Mouse (Mus musculus): Measurements from ENCODE around the gene Pex14. TPM values are rescaled to one million over a fixed set of nuclear protein-coding genes. Genes with fewer than 3 reads are reported as not detected.

Pex14 gene
- polyA plus RNA-seq, 1 experiment: 48.8 TPM

DNA sequence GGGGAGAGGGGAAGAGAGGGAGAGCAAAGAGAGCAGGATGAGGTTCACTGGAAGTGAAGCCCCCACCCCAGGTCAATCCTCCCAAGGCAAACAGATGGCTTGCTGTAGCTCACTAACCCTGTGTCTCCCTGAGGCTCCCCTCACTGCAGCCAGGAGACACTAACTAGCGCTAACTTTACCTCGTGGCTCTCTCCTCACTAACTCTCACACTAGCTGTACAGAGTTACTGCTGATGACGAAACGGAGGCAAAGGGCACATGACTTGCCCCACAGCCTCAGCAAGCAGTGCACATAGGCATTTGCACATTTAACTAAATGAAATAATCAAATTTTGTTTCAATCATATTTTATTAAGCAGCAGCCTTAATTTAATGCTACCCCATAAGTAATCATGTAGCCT lies 21.4 kb downstream of the Pex14 start:
- H3K4me1 ChIP-seq (ENCODE audit: control insufficient read depth, insufficient read depth, insufficient read length, low read length): peaks cover 10% of the 10 kb centered on the region; the same call in 1 of the 2 replicates
- no peak overlapping the region for H3K4me3 ChIP-seq (ENCODE audit: insufficient read depth, low read depth, low read length)
- peak overlapping the region; percentile 56 for H3K27ac ChIP-seq (replicated peaks; ENCODE audit: low read depth, low read length)

DNA sequence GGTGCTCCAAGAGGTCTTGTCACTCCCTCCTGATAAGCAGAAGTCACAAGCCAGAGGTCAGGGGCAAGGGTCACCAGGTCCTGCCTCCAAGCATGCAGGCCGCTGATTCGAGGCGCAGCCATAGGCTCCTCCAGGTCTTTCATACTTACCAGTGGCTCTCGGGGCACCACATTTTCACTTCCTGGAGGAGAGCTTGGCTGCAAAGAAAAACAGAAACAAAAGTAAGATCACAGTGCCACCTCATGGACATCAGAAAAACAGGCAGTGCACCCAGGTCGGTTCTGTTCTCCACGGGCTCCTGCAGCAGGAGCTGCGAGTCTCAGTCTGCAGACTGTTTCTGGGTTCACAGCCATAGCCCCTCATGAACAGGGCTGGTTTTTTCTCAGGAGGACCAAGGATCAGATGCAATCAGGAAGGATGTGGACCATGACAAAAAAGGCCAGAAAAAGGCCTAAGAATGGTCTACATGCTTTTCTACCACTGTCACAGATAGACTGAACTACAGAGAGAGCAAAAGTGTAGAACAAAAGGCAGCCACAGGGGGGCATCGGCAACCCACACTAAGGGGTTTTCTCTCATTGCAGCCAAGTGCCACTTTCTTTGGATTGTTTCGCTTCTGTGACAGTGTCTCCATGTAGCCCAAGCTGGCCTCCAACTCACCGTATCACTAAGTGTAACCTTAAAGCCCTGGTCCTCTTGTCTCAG lies 23.7 kb downstream of the Pex14 start:
- H3K27ac ChIP-seq (replicated peaks; ENCODE audit: low read depth, low read length): no peak overlapping the region
- peaks cover 4% of the 10 kb centered on the region; the same call in 1 of the 2 replicates for H3K4me1 ChIP-seq (ENCODE audit: control insufficient read depth, insufficient read depth, insufficient read length, low read length)
- no peak overlapping the region for H3K4me3 ChIP-seq (ENCODE audit: insufficient read depth, low read depth, low read length)

DNA sequence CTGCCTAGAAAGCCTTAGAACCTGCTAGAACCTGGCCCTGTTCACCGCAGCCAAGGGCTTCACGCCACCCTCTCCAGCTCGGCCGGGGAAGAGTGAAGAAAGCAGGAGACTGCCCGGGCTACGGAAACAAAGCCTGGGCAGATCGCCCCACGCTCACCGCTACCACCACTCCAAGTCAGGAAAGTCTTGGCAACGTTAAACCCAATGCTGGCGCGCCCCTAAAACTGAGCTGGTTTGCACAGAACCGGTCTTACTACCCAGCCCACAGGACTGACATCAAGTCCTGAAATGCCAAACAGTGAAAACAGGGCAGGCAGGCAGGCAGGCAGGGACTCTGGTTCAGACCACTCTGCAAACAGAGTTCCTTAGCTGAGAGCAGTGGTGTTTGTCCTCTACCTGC lies 24.6 kb downstream of the Pex14 start:
- H3K27ac ChIP-seq (replicated peaks; ENCODE audit: low read depth, low read length): no peak overlapping the region

DNA sequence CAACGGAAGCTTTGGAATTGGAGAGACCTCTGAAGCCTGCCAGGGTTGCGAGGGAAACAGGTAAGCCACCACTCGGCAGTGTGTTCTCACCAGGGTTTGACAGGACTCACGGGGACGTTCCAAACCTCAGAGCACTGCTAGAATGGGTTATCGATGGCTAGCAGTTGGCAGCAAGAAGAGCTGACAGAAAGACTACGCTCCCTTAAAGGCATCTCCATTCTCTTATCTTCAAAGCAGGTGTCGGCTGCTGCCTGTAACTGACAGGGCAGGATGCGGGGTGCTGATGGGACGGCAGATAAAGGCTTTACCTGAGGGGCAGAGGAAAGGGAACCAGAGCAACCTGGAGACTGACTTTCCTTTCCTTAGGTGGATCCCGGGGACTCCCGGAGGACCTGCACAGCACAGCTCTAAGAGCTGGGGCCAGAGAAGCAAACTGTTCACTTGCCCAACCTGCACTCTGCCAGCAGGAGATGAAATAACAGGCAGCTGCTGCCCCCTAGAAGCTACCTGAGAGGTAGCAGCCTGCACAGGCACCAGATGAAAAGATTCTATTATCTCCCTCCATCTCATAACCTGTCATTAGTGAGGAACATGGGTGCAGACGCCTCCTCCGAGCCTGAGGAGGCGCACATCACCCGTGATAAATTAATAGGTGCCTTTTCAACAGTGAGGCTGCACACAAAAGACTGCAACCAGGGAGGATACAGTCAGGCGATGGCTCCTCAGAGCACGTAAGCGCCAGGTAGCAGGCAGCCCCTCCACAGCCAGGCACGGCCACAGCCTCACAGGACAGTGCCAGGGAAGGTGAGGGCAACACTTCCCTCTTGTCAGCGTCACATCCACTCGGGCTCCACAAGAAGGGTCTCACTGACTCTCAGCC lies 32.8 kb downstream of the Pex14 start:
- Histone ChIP-seq H3K4me3 (ENCODE audit: insufficient read depth, low read depth, low read length) (no peak overlapping the region), H3K27ac (replicated peaks; ENCODE audit: low read depth, low read length) (no peak overlapping the region)

More for the DNA sequence above, 24.6 kb downstream of the Pex14 start:
- no peak overlapping the region for H3K4me3 ChIP-seq (ENCODE audit: insufficient read depth, low read depth, low read length)
- H3K4me1 ChIP-seq (ENCODE audit: control insufficient read depth, insufficient read depth, insufficient read length, low read length): peaks cover 4% of the 10 kb centered on the region; the same call in 1 of the 2 replicates

DNA sequence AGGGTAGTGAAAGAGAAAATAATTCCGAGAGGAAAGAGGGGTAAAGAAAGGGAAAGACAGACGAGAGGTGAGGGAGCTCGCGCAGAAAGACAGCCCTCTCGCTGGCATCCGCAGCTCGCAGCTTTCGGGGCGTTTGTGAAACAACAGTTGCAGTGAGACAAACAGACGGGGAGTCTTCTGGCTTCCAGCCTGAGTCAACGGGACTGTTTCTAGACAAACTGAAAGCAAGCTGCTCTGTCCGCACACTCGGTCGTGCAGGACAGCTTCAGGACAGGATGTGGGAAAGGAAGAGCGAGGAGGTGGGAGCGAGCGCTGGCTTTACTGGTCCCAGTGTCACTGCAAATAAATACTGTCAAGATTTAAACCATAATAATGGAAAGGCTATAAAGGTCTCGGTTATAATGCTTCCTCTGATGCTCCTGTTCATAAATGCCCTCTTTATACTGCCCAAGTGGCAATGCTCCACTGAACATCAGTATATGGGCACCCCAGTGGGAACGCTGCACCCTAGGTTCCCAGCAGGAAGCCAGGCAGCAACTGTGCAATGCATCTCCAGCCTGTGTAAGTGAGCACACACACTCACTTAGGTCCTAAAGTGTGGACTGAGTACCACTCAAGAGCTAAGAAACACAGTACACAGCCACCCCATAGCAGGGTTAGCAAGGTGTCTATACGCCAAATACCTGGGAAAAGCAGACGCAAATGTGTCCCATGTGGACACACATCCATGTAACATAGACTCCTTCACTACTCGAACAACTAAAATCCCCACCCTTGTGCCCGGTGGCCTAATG lies 35.4 kb downstream of the Pex14 start:
- H3K4me3 ChIP-seq (ENCODE audit: insufficient read depth, low read depth, low read length): no peak overlapping the region
- no peak overlapping the region for H3K27ac ChIP-seq (replicated peaks; ENCODE audit: low read depth, low read length)
- no peaks in the 10 kb centered on the region for H3K4me1 ChIP-seq (ENCODE audit: control insufficient read depth, insufficient read depth, insufficient read length, low read length)

More for the DNA sequence above, 32.8 kb downstream of the Pex14 start:
- H3K4me1 ChIP-seq (ENCODE audit: control insufficient read depth, insufficient read depth, insufficient read length, low read length): no peaks in the 10 kb centered on the region

DNA sequence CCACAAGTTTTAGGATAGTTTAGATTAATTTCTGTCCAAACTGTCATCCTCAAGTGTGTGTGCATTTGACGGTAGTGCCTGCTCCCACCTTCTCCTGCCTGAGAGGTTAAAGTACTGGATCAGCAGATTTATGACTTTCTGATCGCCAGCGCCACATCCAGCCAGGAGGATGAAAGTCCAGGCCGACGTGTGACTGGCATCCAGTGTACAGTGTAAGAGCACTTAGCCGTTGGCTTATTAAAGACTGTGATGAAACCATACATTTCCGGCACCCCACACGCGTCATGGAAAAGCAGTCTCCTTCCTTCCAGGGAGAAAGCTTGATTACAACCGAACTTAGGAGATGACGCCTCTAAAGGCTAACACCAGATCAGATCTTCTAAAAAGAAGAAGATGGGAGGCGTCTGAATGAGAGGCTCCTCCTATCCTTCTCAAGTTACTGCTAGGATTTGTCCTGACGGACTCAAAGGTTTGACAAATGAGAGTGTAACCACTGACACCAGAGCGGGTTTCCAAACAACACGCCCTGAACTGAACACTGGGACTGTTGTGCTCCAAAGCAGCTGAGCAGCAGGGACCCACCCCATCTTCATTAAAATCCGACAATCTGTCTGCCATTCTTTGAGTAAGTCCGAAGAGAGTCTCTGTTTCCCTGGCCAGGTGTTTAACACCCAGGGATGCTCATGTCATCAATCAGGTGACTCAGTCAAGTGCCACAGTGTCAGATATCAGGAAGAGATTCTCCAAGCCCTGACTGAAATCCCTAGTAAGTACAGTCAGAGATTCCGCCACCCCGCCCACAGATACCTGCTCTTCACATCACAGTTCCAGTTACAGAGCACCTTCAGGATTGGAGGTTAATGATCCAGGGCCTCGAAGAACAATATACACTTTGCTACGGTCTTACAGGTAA lies 37.0 kb downstream of the Pex14 start:
- H3K4me3 ChIP-seq (ENCODE audit: insufficient read depth, low read depth, low read length): no peak overlapping the region
- no peaks in the 10 kb centered on the region for H3K4me1 ChIP-seq (ENCODE audit: control insufficient read depth, insufficient read depth, insufficient read length, low read length)
- H3K27ac ChIP-seq (replicated peaks; ENCODE audit: low read depth, low read length): no peak overlapping the region

DNA sequence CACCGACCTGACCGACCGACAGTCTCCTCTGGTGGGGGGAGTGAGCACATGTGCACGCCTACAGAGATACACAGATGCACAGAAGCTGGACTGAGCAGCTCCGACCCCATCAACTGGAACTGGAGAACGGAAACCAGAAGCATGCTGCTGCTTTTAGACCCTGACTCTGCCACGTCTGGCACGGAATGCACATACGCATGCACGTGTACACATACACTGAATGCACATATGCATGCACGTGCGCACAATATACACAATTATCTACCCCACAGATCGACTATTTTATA lies 38.3 kb downstream of the Pex14 start:
- Histone ChIP-seq H3K4me1 (ENCODE audit: control insufficient read depth, insufficient read depth, insufficient read length, low read length) (no peaks in the 10 kb centered on the region), H3K4me3 (ENCODE audit: insufficient read depth, low read depth, low read length) (no peak overlapping the region), H3K27ac (replicated peaks; ENCODE audit: low read depth, low read length) (no peak overlapping the region)

DNA sequence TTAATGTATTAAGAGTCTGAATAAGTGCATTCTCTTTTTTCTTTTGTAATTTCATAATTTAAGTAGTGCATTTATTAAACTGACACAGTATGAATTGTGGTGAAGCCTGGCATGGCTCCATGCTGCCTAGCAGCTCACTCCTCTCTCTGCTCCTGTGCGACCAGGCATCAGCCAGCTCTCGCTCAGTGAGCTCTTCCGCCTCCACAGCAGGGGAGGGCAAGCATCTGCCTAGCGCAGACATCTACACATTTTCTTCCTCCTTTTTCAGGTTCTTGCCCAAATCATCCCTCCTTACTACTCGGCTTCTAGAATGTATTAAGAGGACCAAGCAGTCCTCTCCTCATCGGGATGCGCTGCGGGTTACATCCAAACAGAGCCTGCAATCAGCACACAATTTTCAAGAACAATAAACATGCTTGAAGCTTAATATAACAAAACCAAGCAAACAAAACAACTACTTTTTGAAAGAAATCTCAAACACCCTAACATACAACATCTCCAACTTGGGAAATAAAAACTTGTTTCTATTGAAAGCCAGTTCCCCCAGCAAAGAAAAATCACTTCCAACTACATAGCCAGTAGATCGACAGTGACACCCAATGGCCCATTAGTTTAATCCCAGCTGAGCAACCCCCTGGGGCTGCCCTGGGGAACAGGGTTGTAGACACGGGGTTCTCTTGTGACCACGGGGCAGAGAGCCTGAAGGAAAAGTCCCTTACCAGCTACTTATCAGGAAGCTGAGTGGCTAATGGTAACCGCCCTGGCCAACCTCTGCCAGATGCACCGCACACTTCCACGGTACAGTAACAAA lies 38.9 kb downstream of the Pex14 start:
- no peaks in the 10 kb centered on the region for H3K4me1 ChIP-seq (ENCODE audit: control insufficient read depth, insufficient read depth, insufficient read length, low read length)

DNA sequence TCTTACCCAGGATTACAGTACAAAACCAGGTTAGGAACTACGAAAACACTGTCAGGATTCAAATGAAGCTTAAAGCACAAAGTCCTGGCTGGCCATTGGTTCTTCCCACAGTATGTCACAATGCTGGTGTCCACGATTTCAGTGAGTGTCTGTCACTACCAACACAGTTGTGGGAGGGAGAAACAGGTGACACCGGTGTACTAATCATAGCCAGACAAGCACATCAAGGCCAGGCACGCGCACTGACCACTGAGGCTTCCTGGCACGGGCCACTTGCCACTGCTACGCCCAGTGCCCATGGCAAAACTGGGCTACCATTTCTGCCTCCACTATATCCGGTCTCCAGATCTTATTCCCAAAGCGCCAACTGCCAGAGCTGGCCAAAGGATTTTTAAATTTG lies 40.0 kb downstream of the Pex14 start:
- Histone ChIP-seq H3K4me1 (ENCODE audit: control insufficient read depth, insufficient read depth, insufficient read length, low read length) (no peaks in the 10 kb centered on the region), H3K4me3 (ENCODE audit: insufficient read depth, low read depth, low read length) (no peak overlapping the region), H3K27ac (replicated peaks; ENCODE audit: low read depth, low read length) (no peak overlapping the region)

More for the DNA sequence above, 38.9 kb downstream of the Pex14 start:
- Histone ChIP-seq H3K27ac (replicated peaks; ENCODE audit: low read depth, low read length) (no peak overlapping the region), H3K4me3 (ENCODE audit: insufficient read depth, low read depth, low read length) (no peak overlapping the region)

DNA sequence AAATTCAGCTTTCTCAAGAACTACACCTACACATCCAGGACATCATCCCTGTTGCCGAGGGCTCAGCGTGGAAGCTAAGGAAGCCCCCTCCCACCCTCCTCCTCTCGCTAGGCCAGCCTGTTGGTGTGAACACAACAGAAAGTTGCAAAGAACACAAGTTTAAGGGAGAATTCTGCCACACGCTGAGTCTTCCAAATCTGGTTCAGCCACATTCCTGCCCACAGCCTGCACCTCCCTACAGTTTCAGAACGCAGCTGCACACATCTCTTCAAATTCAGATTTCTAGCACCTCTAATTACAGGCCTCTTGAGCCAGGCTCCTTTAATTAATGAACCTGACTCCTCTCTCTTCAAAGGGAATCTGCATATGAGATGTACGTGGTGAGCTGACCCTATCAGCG lies 41.4 kb downstream of the Pex14 start:
- no peaks in the 10 kb centered on the region for H3K4me1 ChIP-seq (ENCODE audit: control insufficient read depth, insufficient read depth, insufficient read length, low read length)
- H3K4me3 ChIP-seq (ENCODE audit: insufficient read depth, low read depth, low read length): no peak overlapping the region
- H3K27ac ChIP-seq (replicated peaks; ENCODE audit: low read depth, low read length): no peak overlapping the region

DNA sequence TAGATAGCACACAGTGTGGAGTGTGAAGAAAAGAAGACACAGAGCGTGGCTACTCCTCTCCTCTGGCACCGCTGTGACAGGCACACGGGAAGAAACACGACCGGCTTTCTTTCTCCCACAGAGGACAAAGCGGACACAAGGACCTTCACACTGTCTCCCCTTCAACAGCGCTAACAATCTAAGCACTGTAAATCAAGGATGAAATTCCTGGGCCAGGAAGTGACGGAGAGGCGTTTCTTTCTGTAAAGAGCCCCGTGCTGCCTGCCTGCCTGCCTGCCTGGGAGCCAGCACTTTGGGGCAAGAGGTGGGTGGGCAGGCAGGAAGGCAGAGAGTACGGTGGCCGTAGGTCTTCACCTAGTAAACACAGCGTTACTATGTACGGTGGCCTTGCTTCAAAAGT lies 42.2 kb downstream of the Pex14 start:
- Histone ChIP-seq H3K4me3 (ENCODE audit: insufficient read depth, low read depth, low read length) (no peak overlapping the region), H3K27ac (replicated peaks; ENCODE audit: low read depth, low read length) (no peak overlapping the region), H3K4me1 (ENCODE audit: control insufficient read depth, insufficient read depth, insufficient read length, low read length) (no peaks in the 10 kb centered on the region)

DNA sequence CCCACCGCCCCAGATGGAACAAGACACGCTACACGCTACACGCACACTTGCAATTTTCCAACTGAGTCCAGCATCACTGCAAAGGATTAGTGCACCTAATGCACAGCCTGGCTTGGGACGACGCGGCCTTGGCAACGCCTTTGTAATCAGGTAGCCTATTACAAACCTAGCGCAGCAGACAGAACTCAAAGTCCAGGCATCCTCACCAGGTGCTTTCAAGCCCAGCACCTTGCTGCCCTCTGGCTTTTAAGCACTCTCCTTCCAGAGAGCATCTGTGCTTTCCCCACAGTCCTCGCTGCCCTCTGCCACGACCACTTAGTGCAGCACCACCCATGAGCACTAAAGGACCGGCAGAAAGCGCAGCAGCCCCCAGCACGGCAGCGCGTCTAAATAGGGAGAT lies 42.7 kb downstream of the Pex14 start:
- Histone ChIP-seq H3K4me3 (ENCODE audit: insufficient read depth, low read depth, low read length) (no peak overlapping the region), H3K27ac (replicated peaks; ENCODE audit: low read depth, low read length) (no peak overlapping the region), H3K4me1 (ENCODE audit: control insufficient read depth, insufficient read depth, insufficient read length, low read length) (no peaks in the 10 kb centered on the region)

DNA sequence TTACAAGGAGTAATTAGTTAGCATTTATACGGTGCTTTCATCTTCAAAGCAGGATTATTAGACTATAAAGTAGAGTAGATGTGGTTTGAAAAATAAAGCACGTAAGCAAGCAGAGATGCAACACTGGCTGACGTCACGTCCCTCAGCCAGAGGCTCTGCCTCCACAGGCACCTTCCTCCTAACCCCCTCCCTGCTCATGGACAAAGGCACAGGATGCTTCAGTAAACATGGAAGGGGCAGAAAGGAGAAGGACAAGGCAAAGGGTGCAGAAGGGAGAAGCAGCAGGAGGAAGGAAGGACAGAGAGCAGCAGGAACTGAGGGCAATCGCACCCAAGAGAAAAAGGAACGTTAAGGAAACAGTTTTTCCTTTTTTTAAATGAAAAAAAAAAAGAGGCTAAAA lies 43.8 kb downstream of the Pex14 start:
- H3K27ac ChIP-seq (replicated peaks; ENCODE audit: low read depth, low read length): no peak overlapping the region
- no peak overlapping the region for H3K4me3 ChIP-seq (ENCODE audit: insufficient read depth, low read depth, low read length)
- no peaks in the 10 kb centered on the region for H3K4me1 ChIP-seq (ENCODE audit: control insufficient read depth, insufficient read depth, insufficient read length, low read length)
